Mouse (Mus musculus) E14TG2a.4 (cell line): ENCODE data around the gene Swi5.

Experiments
- H3K27me3 ChIP-seq: 2 replicates; pipeline ENCODE4 v1.6.1; 2014; ENCODE audit warnings: low read length, control low read depth; ENCODE audit not compliant: insufficient read depth
- H3K36me3 ChIP-seq: 2 replicates; pipeline ENCODE4 v1.6.1; 2014; ENCODE audit warnings: low read length, control low read depth; ENCODE audit not compliant: insufficient read depth
- H3K4me1 ChIP-seq: replicated peaks from 2 replicates; pipeline ENCODE4 v1.6.1; 2014; ENCODE audit warnings: low read depth, low read length, control low read depth
- H3K4me3 ChIP-seq: replicated peaks from 2 replicates; pipeline ENCODE4 v1.5.1; 2014; ENCODE audit warnings: mild to moderate bottlenecking, low read length
- H3K9me3 ChIP-seq: 2 replicates; pipeline ENCODE4 v1.6.1; 2014; ENCODE audit warnings: low read length, control low read depth
- CTCF ChIP-seq: conservative IDR thresholded peaks from 2 replicates; pipeline ENCODE4 v1.5.1; 2014; ENCODE audit warnings: low read length
- NANOG ChIP-seq: IDR thresholded peaks from 2 replicates; pipeline ENCODE4 v1.6.1; 2014; ENCODE audit warnings: borderline replicate concordance, low read length, mixed read lengths
- POU5F1 ChIP-seq: IDR thresholded peaks from 2 replicates; pipeline ENCODE4 v1.6.1; 2014; ENCODE audit warnings: low read length, borderline replicate concordance

Swi5 gene

GRCm38 (mm10) chr2:32242986-32243385 lies 44.9 kb downstream of the Swi5 start:
- Histone ChIP-seq H3K36me3 (peaks cover 95% of the 10 kb centered on the region), H3K4me1 (peaks cover 28% of the 10 kb centered on the region)
- no peak for TF ChIP-seq NANOG
- TF ChIP-seq POU5F1 = no peak
- no peak for TF ChIP-seq CTCF

GRCm38 (mm10) chr2:32240591-32240990 lies 47.3 kb downstream of the Swi5 start:
- Histone ChIP-seq H3K36me3 (peaks cover 75% of the 10 kb centered on the region), H3K4me3 (0 out of 2 replicates have a peak overlapping the region, but pooled peaks have one; percentile 5), H3K27me3 (no peaks in the 10 kb centered on the region), H3K9me3 (no peaks in the 10 kb centered on the region), H3K4me1 (peaks cover 45% of the 10 kb centered on the region)
- no peak for TF ChIP-seq POU5F1

More at GRCm38 (mm10) chr2:32242986-32243385, 44.9 kb downstream of the Swi5 start:
- Histone ChIP-seq H3K27me3 (no peaks in the 10 kb centered on the region), H3K9me3 (no peaks in the 10 kb centered on the region), H3K4me3 (no peak overlapping the region)

- no peak for TF ChIP-seq CTCF
- no peak for TF ChIP-seq NANOG
- no peak for TF ChIP-seq POU5F1
- H3K4me1 ChIP-seq = peaks cover 62% of the 10 kb centered on the region
- no peaks in the 10 kb centered on the region for H3K9me3 ChIP-seq
- H3K36me3 ChIP-seq = peaks cover 74% of the 10 kb centered on the region
- no peak overlapping the region for H3K4me3 ChIP-seq
- no peaks in the 10 kb centered on the region for H3K27me3 ChIP-seq
Observed at GRCm38 (mm10) chr2:32238708-32239435, 49.0 kb downstream of the Swi5 start.

- no peak for TF ChIP-seq CTCF
- TF ChIP-seq NANOG = no peak
- Histone ChIP-seq H3K27me3 (no peaks in the 10 kb centered on the region), H3K4me1 (peaks cover 71% of the 10 kb centered on the region), H3K4me3 (peak overlapping the region; percentile 92), H3K36me3 (peaks cover 74% of the 10 kb centered on the region), H3K9me3 (no peaks in the 10 kb centered on the region)
Observed at GRCm38 (mm10) chr2:32237571-32237970, 50.3 kb downstream of the Swi5 start.

GRCm38 (mm10) chr2:32236760-32237487 lies 51.0 kb downstream of the Swi5 start:
- Histone ChIP-seq H3K4me1 (peaks cover 71% of the 10 kb centered on the region), H3K9me3 (no peaks in the 10 kb centered on the region), H3K4me3 (peak overlapping the region; percentile 92), H3K36me3 (peaks cover 74% of the 10 kb centered on the region), H3K27me3 (no peaks in the 10 kb centered on the region)
- TF ChIP-seq CTCF = peak; percentile 30
- TF ChIP-seq NANOG = no peak
- no peak for TF ChIP-seq POU5F1

- H3K9me3 ChIP-seq = no peaks in the 10 kb centered on the region
- TF ChIP-seq CTCF = no peak
- no peak for TF ChIP-seq POU5F1
- no peak for TF ChIP-seq NANOG
- H3K4me1 ChIP-seq = peaks cover 65% of the 10 kb centered on the region
- peaks cover 74% of the 10 kb centered on the region for H3K36me3 ChIP-seq
- no peaks in the 10 kb centered on the region for H3K27me3 ChIP-seq
- H3K4me3 ChIP-seq = peak within 1 kb of the TSS; percentile 92
Observed at GRCm38 (mm10) chr2:32235886-32236759, 51.8 kb downstream of the Swi5 start, which contains the start of gene Pomt1. Pomt1 (plus strand) TSS chr2:32236590.

- Histone ChIP-seq H3K9me3 (no peaks in the 10 kb centered on the region), H3K36me3 (peaks cover 73% of the 10 kb centered on the region), H3K4me3 (peak overlapping the region; percentile 92), H3K27me3 (no peaks in the 10 kb centered on the region), H3K4me1 (peaks cover 61% of the 10 kb centered on the region)
- TF ChIP-seq CTCF (no peak), NANOG (no peak), POU5F1 (no peak)
Observed at GRCm38 (mm10) chr2:32235433-32235832, 52.4 kb downstream of the Swi5 start.
